Mouse (Mus musculus): ENCODE measurements around the gene Trak1. TPM values are rescaled to one million over a fixed set of nuclear protein-coding genes. Genes with fewer than 3 reads are reported as not detected.

Trak1 gene
- polyA plus RNA-seq, 1 experiment from 2014 or later, result 21.2 TPM

GRCm38 (mm10) chr9:121310501-121310900, 13.2 kb downstream of the Trak1 start:
- Histone ChIP-seq H3K9me3 (ENCODE audit: control insufficient read depth, low read length) (no peaks in the 10 kb centered on the region), H3K4me2 (replicated peaks; ENCODE audit: low read depth, low read length) (no peak overlapping the region), H3K27ac (ENCODE audit: low read depth, low read length) (peak overlapping the region; percentile 4; the same call in 1 of the 2 replicates), H3K4me3 (ENCODE audit: low read depth, low read length) (no peak overlapping the region), H3K4me1 (replicated peaks; ENCODE audit: control insufficient read depth, insufficient read depth, low read length) (peaks cover 16% of the 10 kb centered on the region), H3K27me3 (ENCODE audit: control insufficient read depth, insufficient read depth, low read length) (no peaks in the 10 kb centered on the region), H3K9ac (ENCODE audit: low read depth, low read length) (no peak overlapping the region), H3K36me3 (ENCODE audit: control insufficient read depth, insufficient read depth, low read length) (no peaks in the 10 kb centered on the region)
- ATAC-seq (ENCODE audit: low FRiP score) (no peak), DNase-seq (ENCODE audit: low spot score) (no peak)
- WGBS, result 61% methylated on average over 7 of the region's 7 CpGs

- ATAC-seq (ENCODE audit: low FRiP score) (no peak), DNase-seq (ENCODE audit: low spot score) (no peak)
- H3K4me3 ChIP-seq (ENCODE audit: low read depth, low read length), result no peak overlapping the region
- 74% methylated on average over 6 of the region's 6 CpGs for WGBS
- no peak overlapping the region for H3K9ac ChIP-seq (ENCODE audit: low read depth, low read length)
- peak overlapping the region; percentile 87 for H3K27ac ChIP-seq (ENCODE audit: low read depth, low read length)
- no peak overlapping the region for H3K4me2 ChIP-seq (replicated peaks; ENCODE audit: low read depth, low read length)
- no peaks in the 10 kb centered on the region for H3K9me3 ChIP-seq (ENCODE audit: control insufficient read depth, low read length)
- no peaks in the 10 kb centered on the region for H3K36me3 ChIP-seq (ENCODE audit: control insufficient read depth, insufficient read depth, low read length)
- no peaks in the 10 kb centered on the region for H3K27me3 ChIP-seq (ENCODE audit: control insufficient read depth, insufficient read depth, low read length)
- peaks cover 21% of the 10 kb centered on the region for H3K4me1 ChIP-seq (replicated peaks; ENCODE audit: control insufficient read depth, insufficient read depth, low read length)
Observed at GRCm38 (mm10) chr9:121311846-121312236, 14.5 kb downstream of the Trak1 start.

- ATAC-seq (ENCODE audit: low FRiP score) (peak; percentile 41; the same call in 1 of the 2 replicates), DNase-seq (ENCODE audit: low spot score) (peak; percentile 63)
- WGBS, result 41% methylated on average over 10 of the region's 10 CpGs
- Histone ChIP-seq H3K9ac (ENCODE audit: low read depth, low read length) (0 out of 2 replicates have a peak overlapping the region, but pooled peaks have one; percentile 5), H3K4me1 (replicated peaks; ENCODE audit: control insufficient read depth, insufficient read depth, low read length) (peaks cover 21% of the 10 kb centered on the region), H3K27ac (ENCODE audit: low read depth, low read length) (peak overlapping the region; percentile 87), H3K4me2 (replicated peaks; ENCODE audit: low read depth, low read length) (no peak overlapping the region; the same call in 1 of the 2 replicates), H3K36me3 (ENCODE audit: control insufficient read depth, insufficient read depth, low read length) (no peaks in the 10 kb centered on the region), H3K27me3 (ENCODE audit: control insufficient read depth, insufficient read depth, low read length) (no peaks in the 10 kb centered on the region), H3K9me3 (ENCODE audit: control insufficient read depth, low read length) (no peaks in the 10 kb centered on the region), H3K4me3 (ENCODE audit: low read depth, low read length) (no peak overlapping the region)
Observed at GRCm38 (mm10) chr9:121312237-121312891, 15.1 kb downstream of the Trak1 start.

GRCm38 (mm10) chr9:121313656-121314374, 16.5 kb downstream of the Trak1 start:
- Histone ChIP-seq H3K36me3 (ENCODE audit: control insufficient read depth, insufficient read depth, low read length) (no peaks in the 10 kb centered on the region), H3K4me2 (replicated peaks; ENCODE audit: low read depth, low read length) (peak overlapping the region; percentile 50), H3K9ac (ENCODE audit: low read depth, low read length) (peak overlapping the region; percentile 57; the same call in 1 of the 2 replicates), H3K4me3 (ENCODE audit: low read depth, low read length) (peak overlapping the region; percentile 19), H3K4me1 (replicated peaks; ENCODE audit: control insufficient read depth, insufficient read depth, low read length) (peaks cover 21% of the 10 kb centered on the region), H3K27ac (ENCODE audit: low read depth, low read length) (peak overlapping the region; percentile 87), H3K9me3 (ENCODE audit: control insufficient read depth, low read length) (no peaks in the 10 kb centered on the region), H3K27me3 (ENCODE audit: control insufficient read depth, insufficient read depth, low read length) (no peaks in the 10 kb centered on the region)
- ATAC-seq (ENCODE audit: low FRiP score) (peak; percentile 80), DNase-seq (ENCODE audit: low spot score) (peak; percentile 87)
- WGBS, result under 1% methylated on average over 21 of the region's 21 CpGs

- H3K27ac ChIP-seq (ENCODE audit: low read depth, low read length), result peak overlapping the region; percentile 87
- ATAC-seq (ENCODE audit: low FRiP score), result peak; percentile 24; the same call in 1 of the 2 replicates
- peak overlapping the region; percentile 19 for H3K4me3 ChIP-seq (ENCODE audit: low read depth, low read length)
- H3K9ac ChIP-seq (ENCODE audit: low read depth, low read length), result peak overlapping the region; percentile 57; the same call in 1 of the 2 replicates
- peaks cover 24% of the 10 kb centered on the region for H3K4me1 ChIP-seq (replicated peaks; ENCODE audit: control insufficient read depth, insufficient read depth, low read length)
- peak overlapping the region; percentile 50 for H3K4me2 ChIP-seq (replicated peaks; ENCODE audit: low read depth, low read length)
- no peaks in the 10 kb centered on the region for H3K27me3 ChIP-seq (ENCODE audit: control insufficient read depth, insufficient read depth, low read length)
- H3K36me3 ChIP-seq (ENCODE audit: control insufficient read depth, insufficient read depth, low read length), result no peaks in the 10 kb centered on the region
- H3K9me3 ChIP-seq (ENCODE audit: control insufficient read depth, low read length), result no peaks in the 10 kb centered on the region
- DNase-seq (ENCODE audit: low spot score), result peak; percentile 49
- WGBS, result 20% methylated on average over 14 of the region's 14 CpGs
Observed at GRCm38 (mm10) chr9:121314541-121315152, 17.3 kb downstream of the Trak1 start.

GRCm38 (mm10) chr9:121315901-121316595, 18.7 kb downstream of the Trak1 start:
- WGBS, result 78% methylated on average over 4 of the region's 4 CpGs
- no peaks in the 10 kb centered on the region for H3K9me3 ChIP-seq (ENCODE audit: control insufficient read depth, low read length)
- H3K4me1 ChIP-seq (replicated peaks; ENCODE audit: control insufficient read depth, insufficient read depth, low read length), result peaks cover 26% of the 10 kb centered on the region
- H3K27ac ChIP-seq (ENCODE audit: low read depth, low read length), result peak overlapping the region; percentile 44; the same call in 1 of the 2 replicates
- no peak for DNase-seq (ENCODE audit: low spot score)
- H3K4me2 ChIP-seq (replicated peaks; ENCODE audit: low read depth, low read length), result no peak overlapping the region
- H3K36me3 ChIP-seq (ENCODE audit: control insufficient read depth, insufficient read depth, low read length), result no peaks in the 10 kb centered on the region
- H3K9ac ChIP-seq (ENCODE audit: low read depth, low read length), result no peak overlapping the region
- no peak for ATAC-seq (ENCODE audit: low FRiP score)
- H3K27me3 ChIP-seq (ENCODE audit: control insufficient read depth, insufficient read depth, low read length), result no peaks in the 10 kb centered on the region
- H3K4me3 ChIP-seq (ENCODE audit: low read depth, low read length), result no peak overlapping the region

- Histone ChIP-seq H3K27me3 (ENCODE audit: control insufficient read depth, insufficient read depth, low read length) (no peaks in the 10 kb centered on the region), H3K4me1 (replicated peaks; ENCODE audit: control insufficient read depth, insufficient read depth, low read length) (peaks cover 24% of the 10 kb centered on the region), H3K9me3 (ENCODE audit: control insufficient read depth, low read length) (no peaks in the 10 kb centered on the region), H3K9ac (ENCODE audit: low read depth, low read length) (0 out of 2 replicates have a peak overlapping the region, but pooled peaks have one; percentile 7), H3K4me3 (ENCODE audit: low read depth, low read length) (no peak overlapping the region), H3K4me2 (replicated peaks; ENCODE audit: low read depth, low read length) (no peak overlapping the region), H3K27ac (ENCODE audit: low read depth, low read length) (peak overlapping the region; percentile 44), H3K36me3 (ENCODE audit: control insufficient read depth, insufficient read depth, low read length) (0 out of 2 replicates have a peak, but pooled peaks cover under 1% of the 10 kb centered on the region)
- ATAC-seq (ENCODE audit: low FRiP score), result no peak
- 69% methylated on average over 12 of the region's 12 CpGs for WGBS
- no peak for DNase-seq (ENCODE audit: low spot score)
Observed at GRCm38 (mm10) chr9:121316621-121317405, 19.5 kb downstream of the Trak1 start.

All from hindbrain, embryonic 11.5 days (tissue).